Comparison of ENCODE assay signal across 13 mouse cellular contexts in genomic region chr13:114636731-114637130, GRCm38 (mm10).
DNase-seq lines count a peak whose midpoint lies in the region; ATAC-seq lines count a peak whose summit lies in the region.
"Had no signal": no experiment of that assay in that cellular context is flagged by ENCODE, and none has a peak within 500 bp of the region (broad histone marks: within the 10 kb centered on the region; RNA-seq: fewer than 3 reads in every experiment).

No protein-coding gene starts in this region.

- H3K36me3 ChIP-seq in hindbrain, embryonic 11.5 days (ENCODE audit: control insufficient read depth, insufficient read depth, low read length), result no peaks in the 10 kb centered on the region
- H3K36me3 ChIP-seq: G1E had no signal

- H3K9me3 ChIP-seq in hindbrain, embryonic 11.5 days (ENCODE audit: control insufficient read depth, low read length), result no peaks in the 10 kb centered on the region
- H3K9me3 ChIP-seq: G1E had no signal

- ATAC-seq in hindbrain, embryonic 11.5 days (ENCODE audit: low FRiP score), result no peak

- H3K4me1 ChIP-seq in hindbrain, embryonic 11.5 days (replicated peaks; ENCODE audit: control insufficient read depth, insufficient read depth, low read length), result no peaks in the 10 kb centered on the region

- H3K9ac ChIP-seq in hindbrain, embryonic 11.5 days (ENCODE audit: low read depth, low read length), result no peak overlapping the region

- H3K27ac ChIP-seq in hindbrain, embryonic 11.5 days (ENCODE audit: low read depth, low read length), result no peak overlapping the region

- intact Hi-C loops in gastrocnemius, postnatal 36 days (cut with DNase I), result no loop called here

- H3K4me2 ChIP-seq in hindbrain, embryonic 11.5 days (replicated peaks; ENCODE audit: low read depth, low read length), result no peak overlapping the region

- H3K27me3 ChIP-seq in hindbrain, embryonic 11.5 days (ENCODE audit: control insufficient read depth, insufficient read depth, low read length), result no peaks in the 10 kb centered on the region

- 90% methylated on average over 4 of the region's 4 CpGs for WGBS in hindbrain, embryonic 11.5 days

- no peak overlapping the region for H3K4me3 ChIP-seq in hindbrain, embryonic 11.5 days (ENCODE audit: low read depth, low read length)

- DNase-seq in cerebellum, postnatal 14 days, result peak; percentile 16 to 19
- DNase-seq in cerebellum, adult 9-10 months, result no peak
- peak; percentile 43 for DNase-seq in kidney, adult 9 months
- DNase-seq in kidney, postnatal 25 days, result no peak
- peak; percentile 49 for DNase-seq in adrenal gland, adult 2 months
- DNase-seq in gastrocnemius, postnatal 36 days, result peak; percentile 56
- no peak for DNase-seq in spleen, adult 18-20 months
- no peak for DNase-seq in hindbrain, embryonic 11.5 days (ENCODE audit: low spot score)
- DNase-seq: B cell, adult 2 months; embryo, embryonic 11 days; right cerebral cortex, adult 18-20 months; thymus, postnatal 36 days had no signal

Comparison
In these comparisons a context has a peak if more than half of its experiments do, and no peak if none do; other contexts are left out.
1. DNase-seq: peak in cerebellum, postnatal 14 days (2 of 2), kidney, adult 9 months (single experiment), adrenal gland, adult 2 months (single experiment) and gastrocnemius, postnatal 36 days (2 of 2); none in cerebellum, adult 9-10 months (single experiment), kidney, postnatal 25 days (0 of 2), spleen, adult 18-20 months (0 of 2) and hindbrain, embryonic 11.5 days (single experiment).